In genomic region chr6:128457186-128457585, GRCm38 (mm10) we compare ENCODE assay signal across 22 mouse cellular contexts. TPM values are rescaled to one million over a fixed set of nuclear protein-coding genes. Genes with fewer than 3 reads are reported as not detected.
"Had no signal": no experiment of that assay in that cellular context is flagged by ENCODE, and none has a peak within 500 bp of the region (broad histone marks: within the 10 kb centered on the region; RNA-seq: fewer than 3 reads in every experiment).

No protein-coding gene starts in this region.

- H3K4me3 ChIP-seq: heart, embryonic 13.5 days; heart, embryonic 15.5 days; intestine, embryonic 15.5 days; layer of hippocampus, adult 2 months; left cerebral cortex, adult 2 months; limb, embryonic 10.5 days; limb, embryonic 12.5 days; liver, embryonic 13.5 days; liver, embryonic 15.5 days had no signal

- H3K27me3 ChIP-seq: heart, embryonic 13.5 days; heart, embryonic 15.5 days; intestine, embryonic 15.5 days; limb, embryonic 12.5 days; liver, embryonic 13.5 days; liver, embryonic 15.5 days had no signal

- H3K9me3 ChIP-seq: heart, embryonic 13.5 days; heart, embryonic 15.5 days; intestine, embryonic 15.5 days; limb, embryonic 10.5 days; limb, embryonic 12.5 days; liver, embryonic 13.5 days; liver, embryonic 15.5 days had no signal

- DNase-seq: gastrocnemius, postnatal 14 days; gastrocnemius, postnatal 36 days; heart, adult 18-20 months; heart, postnatal 14 days; heart, postnatal 36 days; kidney, adult 18-20 months; kidney, adult 8-10 months; kidney, postnatal 10 days; kidney, postnatal 25 days; kidney, postnatal 4 days; liver; liver, embryonic 13.5 days had no signal

- H3K9ac ChIP-seq: heart, embryonic 13.5 days; heart, embryonic 15.5 days; hindbrain, embryonic 14.5 days; intestine, embryonic 15.5 days; limb, embryonic 12.5 days; liver, embryonic 13.5 days; liver, embryonic 15.5 days had no signal

- H3K27ac ChIP-seq: heart, embryonic 13.5 days; heart, embryonic 15.5 days; hindbrain, embryonic 14.5 days; intestine, embryonic 15.5 days; left cerebral cortex, adult 2 months; limb, embryonic 10.5 days; limb, embryonic 12.5 days; liver, embryonic 13.5 days; liver, embryonic 15.5 days had no signal

- H3K4me1 ChIP-seq: heart, embryonic 13.5 days; heart, embryonic 15.5 days; intestine, embryonic 15.5 days; liver, embryonic 13.5 days; liver, embryonic 15.5 days had no signal

- H3K36me3 ChIP-seq: heart, embryonic 13.5 days; heart, embryonic 15.5 days; intestine, embryonic 15.5 days; limb, embryonic 10.5 days; limb, embryonic 12.5 days; liver, embryonic 13.5 days; liver, embryonic 15.5 days had no signal

RNA-seq across cellular contexts. Expression of gene Nrip2, which starts 58.1 kb away (rescaled TPM):
- total RNA-seq: hematopoietic stem cell, adult 5-6 weeks had no signal
